Mouse (Mus musculus): ENCODE data around the gene Rpl36al.

DNA sequence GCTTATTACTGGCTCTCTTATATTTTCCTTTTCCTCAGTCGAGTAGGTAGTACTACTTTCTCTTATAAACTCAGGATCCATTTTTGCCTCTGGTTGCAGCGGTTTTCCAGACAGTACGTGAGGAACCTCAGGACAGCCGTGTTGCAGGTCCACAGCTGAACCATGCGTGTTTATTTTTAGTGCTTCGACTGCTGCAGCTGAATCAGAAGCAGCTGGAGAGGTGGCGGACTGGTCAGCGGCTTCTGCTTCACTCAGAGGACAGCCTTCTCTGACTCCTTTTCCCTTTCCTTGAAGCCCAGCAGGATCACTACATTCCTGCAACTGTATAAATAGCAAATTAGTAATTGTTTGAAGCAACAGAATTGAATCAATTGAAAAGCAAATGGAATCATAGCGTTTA, 6.2 kb upstream of the Rpl36al start:
- TF ChIP-seq POLR2A (IDR thresholded peaks at IDR 0.05; ENCODE audit: extremely low read depth, insufficient read depth, low read length), result no peak
- no peak for TF ChIP-seq CTCF (IDR thresholded peaks at IDR 0.05; ENCODE audit: extremely low read depth, insufficient read depth, low read length)

Measured in cortical plate, adult 2 months (tissue).